Mouse (Mus musculus): ENCODE data around the gene Cbx5. TPM values are rescaled to one million over a fixed set of nuclear protein-coding genes. Genes with fewer than 3 reads are reported as not detected.

Gene Cbx5
- polyA plus RNA-seq, 1 experiment from 2014 or later = 91.9 TPM

- Histone ChIP-seq H3K27ac (replicated peaks) (no peak overlapping the region), H3K4me2 (peak overlapping the region; percentile 72), H3K4me3 (peak overlapping the region; percentile 53), H3K4me1 (peaks cover 24% of the 10 kb centered on the region), H3K27me3 (replicated peaks) (peaks cover 49% of the 10 kb centered on the region), H3K36me3 (no peaks in the 10 kb centered on the region), H3K9ac (peak overlapping the region; percentile 60), H3K9me3 (no peaks in the 10 kb centered on the region)
- no peak for ATAC-seq (ENCODE audit: extremely low read depth, insufficient number of reproducible peaks, low FRiP score, low TSS enrichment)
- 12% methylated on average over 25 of the region's 25 CpGs for WGBS
These were observed 55.7 kb downstream of the Cbx5 start for GRCm38 (mm10) chr15:103183651-103184610.

- under 1% methylated on average over 21 of the region's 21 CpGs for WGBS
- no peaks in the 10 kb centered on the region for H3K36me3 ChIP-seq
- H3K27me3 ChIP-seq (replicated peaks) = peaks cover 57% of the 10 kb centered on the region
- no peaks in the 10 kb centered on the region for H3K9me3 ChIP-seq
- peak overlapping the region; percentile 53 for H3K4me3 ChIP-seq
- peak overlapping the region; percentile 60 for H3K9ac ChIP-seq
- no peak for ATAC-seq (ENCODE audit: extremely low read depth, insufficient number of reproducible peaks, low FRiP score, low TSS enrichment)
- H3K4me1 ChIP-seq = peaks cover 24% of the 10 kb centered on the region
- no peak overlapping the region for H3K27ac ChIP-seq (replicated peaks)
- peak overlapping the region; percentile 72 for H3K4me2 ChIP-seq
These were observed 56.5 kb downstream of the Cbx5 start for GRCm38 (mm10) chr15:103183135-103183534.

GRCm38 (mm10) chr15:103182166-103182790, 57.3 kb downstream of the Cbx5 start:
- Histone ChIP-seq H3K27ac (replicated peaks) (no peak overlapping the region), H3K4me2 (peak overlapping the region; percentile 72), H3K4me1 (peaks cover 31% of the 10 kb centered on the region), H3K9me3 (no peaks in the 10 kb centered on the region), H3K9ac (peak overlapping the region; percentile 70), H3K27me3 (replicated peaks) (peaks cover 66% of the 10 kb centered on the region), H3K4me3 (peak overlapping the region; percentile 53), H3K36me3 (no peaks in the 10 kb centered on the region)
- ATAC-seq (ENCODE audit: extremely low read depth, insufficient number of reproducible peaks, low FRiP score, low TSS enrichment) = no peak
- WGBS = 1% methylated on average over 37 of the region's 48 CpGs

- H3K4me3 ChIP-seq = no peak overlapping the region
- H3K27me3 ChIP-seq (replicated peaks) = peaks cover 84% of the 10 kb centered on the region
- no peak for ATAC-seq (ENCODE audit: extremely low read depth, insufficient number of reproducible peaks, low FRiP score, low TSS enrichment)
- H3K9ac ChIP-seq = no peak overlapping the region
- H3K9me3 ChIP-seq = no peaks in the 10 kb centered on the region
- no peak overlapping the region for H3K27ac ChIP-seq (replicated peaks)
- H3K4me1 ChIP-seq = peaks cover 32% of the 10 kb centered on the region
- no peak overlapping the region for H3K4me2 ChIP-seq
- no peaks in the 10 kb centered on the region for H3K36me3 ChIP-seq
These were observed 59.2 kb downstream of the Cbx5 start for GRCm38 (mm10) chr15:103180406-103180805.

- Histone ChIP-seq H3K4me1 (peaks cover 28% of the 10 kb centered on the region), H3K9me3 (no peaks in the 10 kb centered on the region), H3K36me3 (no peaks in the 10 kb centered on the region), H3K4me3 (no peak overlapping the region), H3K4me2 (no peak overlapping the region), H3K27ac (replicated peaks) (no peak overlapping the region), H3K9ac (no peak overlapping the region), H3K27me3 (replicated peaks) (peaks cover 93% of the 10 kb centered on the region)
- ATAC-seq (ENCODE audit: extremely low read depth, insufficient number of reproducible peaks, low FRiP score, low TSS enrichment) = no peak
- whole genome bisulfite sequencing = 60% methylated on average over 1 of the region's 1 CpGs
These were observed 60.8 kb downstream of the Cbx5 start for GRCm38 (mm10) chr15:103178767-103179166.

- 9% methylated on average over 12 of the region's 12 CpGs for WGBS
- Histone ChIP-seq H3K27ac (replicated peaks) (no peak overlapping the region), H3K4me2 (0 out of 2 replicates have a peak overlapping the region, but pooled peaks have one; percentile 39), H3K27me3 (replicated peaks) (peaks cover 93% of the 10 kb centered on the region), H3K9me3 (no peaks in the 10 kb centered on the region), H3K9ac (no peak overlapping the region), H3K4me1 (peaks cover 22% of the 10 kb centered on the region), H3K4me3 (no peak overlapping the region), H3K36me3 (no peaks in the 10 kb centered on the region)
- no peak for ATAC-seq (ENCODE audit: extremely low read depth, insufficient number of reproducible peaks, low FRiP score, low TSS enrichment)
These were observed 61.5 kb downstream of the Cbx5 start for GRCm38 (mm10) chr15:103178137-103178536.

GRCm38 (mm10) chr15:103177611-103178041, 62.0 kb downstream of the Cbx5 start:
- Histone ChIP-seq H3K4me3 (peak overlapping the region; percentile 9; the same call in 1 of the 2 replicates), H3K27me3 (replicated peaks) (peaks cover 94% of the 10 kb centered on the region), H3K36me3 (no peaks in the 10 kb centered on the region), H3K4me1 (peaks cover 17% of the 10 kb centered on the region), H3K9ac (peak overlapping the region; percentile 64; the same call in 1 of the 2 replicates), H3K4me2 (peak overlapping the region; percentile 39; the same call in 1 of the 2 replicates), H3K27ac (replicated peaks) (no peak overlapping the region), H3K9me3 (no peaks in the 10 kb centered on the region)
- WGBS = 1% methylated on average over 12 of the region's 12 CpGs
- no peak for ATAC-seq (ENCODE audit: extremely low read depth, insufficient number of reproducible peaks, low FRiP score, low TSS enrichment)

- Histone ChIP-seq H3K4me1 (peaks cover 13% of the 10 kb centered on the region), H3K27me3 (replicated peaks) (peaks cover 100% of the 10 kb centered on the region), H3K27ac (replicated peaks) (no peak overlapping the region), H3K9ac (no peak overlapping the region), H3K9me3 (no peaks in the 10 kb centered on the region), H3K4me2 (peak overlapping the region; percentile 39), H3K4me3 (peak overlapping the region; percentile 1; the same call in 1 of the 2 replicates), H3K36me3 (no peaks in the 10 kb centered on the region)
- 0 out of 2 replicates have a peak, but pooled peaks have one; percentile 20 for ATAC-seq (ENCODE audit: extremely low read depth, insufficient number of reproducible peaks, low FRiP score, low TSS enrichment)
- 1% methylated on average over 18 of the region's 18 CpGs for WGBS
These were observed 62.7 kb downstream of the Cbx5 start for GRCm38 (mm10) chr15:103176874-103177421.

GRCm38 (mm10) chr15:103173251-103173650, 66.4 kb downstream of the Cbx5 start:
- Histone ChIP-seq H3K4me3 (no peak overlapping the region), H3K36me3 (no peaks in the 10 kb centered on the region), H3K9me3 (no peaks in the 10 kb centered on the region), H3K4me1 (peaks cover 32% of the 10 kb centered on the region), H3K27me3 (replicated peaks) (peaks cover 100% of the 10 kb centered on the region), H3K9ac (no peak overlapping the region), H3K4me2 (no peak overlapping the region), H3K27ac (replicated peaks) (no peak overlapping the region)
- WGBS = 66% methylated on average over 5 of the region's 5 CpGs
- ATAC-seq (ENCODE audit: extremely low read depth, insufficient number of reproducible peaks, low FRiP score, low TSS enrichment) = no peak

GRCm38 (mm10) chr15:103172537-103172936, 67.1 kb downstream of the Cbx5 start:
- Histone ChIP-seq H3K4me2 (no peak overlapping the region), H3K9ac (no peak overlapping the region), H3K36me3 (no peaks in the 10 kb centered on the region), H3K4me1 (peaks cover 27% of the 10 kb centered on the region), H3K27me3 (replicated peaks) (peaks cover 100% of the 10 kb centered on the region), H3K9me3 (no peaks in the 10 kb centered on the region), H3K4me3 (no peak overlapping the region), H3K27ac (replicated peaks) (no peak overlapping the region)
- no peak for ATAC-seq (ENCODE audit: extremely low read depth, insufficient number of reproducible peaks, low FRiP score, low TSS enrichment)
- 8% methylated on average over 10 of the region's 10 CpGs for WGBS

GRCm38 (mm10) chr15:103171276-103171675, 68.3 kb downstream of the Cbx5 start:
- H3K36me3 ChIP-seq = no peaks in the 10 kb centered on the region
- ATAC-seq (ENCODE audit: extremely low read depth, insufficient number of reproducible peaks, low FRiP score, low TSS enrichment) = no peak
- peaks cover 19% of the 10 kb centered on the region for H3K4me1 ChIP-seq
- no peak overlapping the region for H3K9ac ChIP-seq
- H3K4me3 ChIP-seq = no peak overlapping the region
- H3K27ac ChIP-seq (replicated peaks) = no peak overlapping the region
- 14% methylated on average over 8 of the region's 8 CpGs for WGBS
- no peak overlapping the region for H3K4me2 ChIP-seq
- peaks cover 100% of the 10 kb centered on the region for H3K27me3 ChIP-seq (replicated peaks)
- H3K9me3 ChIP-seq = no peaks in the 10 kb centered on the region
